Mouse (Mus musculus) limb, embryonic 12.5 days (tissue): ENCODE results near the gene Foxred2. TPM values are rescaled to one million over a fixed set of nuclear protein-coding genes. Genes with fewer than 3 reads are reported as not detected.

Source experiments
- ATAC-seq: fragments of 200-750 bp; cut with Nextera tagmentation; 2 replicates; pipeline ENCODE4 v1.8.0; 2017; ENCODE audit warnings: low read depth, moderate TSS enrichment; ENCODE audit not compliant: insufficient number of reproducible peaks, insufficient read depth, low FRiP score, low TSS enrichment
- H3K27ac ChIP-seq: fragments of 300-500 bp; sonication (generic); 2 replicates; pipeline ENCODE4 v1.5.1; 2016; ENCODE audit warnings: mild to moderate bottlenecking, moderate library complexity
- H3K27me3 ChIP-seq: fragments of 300-500 bp; sonication (generic); 2 replicates; pipeline ENCODE4 v1.6.1; 2016; ENCODE audit warnings: mild to moderate bottlenecking, moderate library complexity
- H3K36me3 ChIP-seq: fragments of 300-500 bp; sonication (generic); 2 replicates; pipeline ENCODE4 v1.6.1; 2016; ENCODE audit warnings: mild to moderate bottlenecking, moderate library complexity
- H3K4me1 ChIP-seq: fragments of 300-500 bp; sonication (generic); replicated peaks from 2 replicates; pipeline ENCODE4 v1.6.1; 2016
- H3K4me2 ChIP-seq: fragments of 300-500 bp; sonication (generic); 2 replicates; pipeline ENCODE4 v1.6.1; 2016; ENCODE audit warnings: mild to moderate bottlenecking, moderate library complexity
- H3K4me3 ChIP-seq: fragments of 300-500 bp; sonication (generic); replicated peaks from 2 replicates; pipeline ENCODE4 v1.5.1; 2016; ENCODE audit warnings: mild to moderate bottlenecking
- H3K9ac ChIP-seq: fragments of 300-500 bp; sonication (generic); replicated peaks from 2 replicates; pipeline ENCODE4 v1.6.1; 2016; ENCODE audit warnings: mild to moderate bottlenecking, moderate library complexity
- H3K9me3 ChIP-seq: fragments of 300-500 bp; sonication (generic); 2 replicates; pipeline ENCODE4 v1.6.1; 2016; ENCODE audit warnings: mild to moderate bottlenecking, moderate library complexity
- WGBS: fragments of 180-500 bp; shearing (Covaris S2); methylation state at CpG from one replicate; pipeline ENCODE4 v1.1.7; 2016; 5-methylcytosine and 5-hydroxymethylcytosine counted together
- polyA plus RNA-seq: library from polyadenylated mRNA; unstranded; fragments of >200 nt; fragmentation: Nextera tagmentation; extraction: Ambion mirVana; gene quantifications from 2 replicates; pipeline ENCODE4 v1.2.1, GENCODE M21; 2016

Gene Foxred2
- polyA plus RNA-seq, 1 experiment from 2014 or later, result 6.4 TPM

- Histone ChIP-seq H3K36me3 (no peaks in the 10 kb centered on the region), H3K9me3 (no peaks in the 10 kb centered on the region), H3K27ac (peak overlapping the region; percentile 45; the same call in 1 of the 2 replicates), H3K4me1 (peaks cover 49% of the 10 kb centered on the region), H3K4me3 (no peak overlapping the region), H3K9ac (no peak overlapping the region), H3K4me2 (no peak overlapping the region), H3K27me3 (peaks cover 4% of the 10 kb centered on the region)
- no peak for ATAC-seq
- 40% methylated on average over 5 of the region's 5 CpGs for WGBS
Observed at GRCm38 (mm10) chr15:77903176-77903575, 53.3 kb downstream of the Foxred2 start.

- 79% methylated on average over 13 of the region's 14 CpGs for WGBS
- H3K9me3 ChIP-seq, result no peaks in the 10 kb centered on the region
- no peak overlapping the region for H3K27ac ChIP-seq
Observed at GRCm38 (mm10) chr15:77894926-77895325, 61.6 kb downstream of the Foxred2 start.

GRCm38 (mm10) chr15:77893292-77893691 lies 63.2 kb downstream of the Foxred2 start:
- Histone ChIP-seq H3K4me3 (no peak overlapping the region), H3K9ac (no peak overlapping the region), H3K4me1 (0 out of 2 replicates have a peak, but pooled peaks cover 2% of the 10 kb centered on the region), H3K9me3 (no peaks in the 10 kb centered on the region), H3K27me3 (no peaks in the 10 kb centered on the region), H3K4me2 (no peak overlapping the region), H3K36me3 (no peaks in the 10 kb centered on the region), H3K27ac (no peak overlapping the region)
- WGBS, result 69% methylated on average over 10 of the region's 10 CpGs
- ATAC-seq, result no peak

More at GRCm38 (mm10) chr15:77894926-77895325, 61.6 kb downstream of the Foxred2 start:
- no peak overlapping the region for H3K9ac ChIP-seq
- 0 out of 2 replicates have a peak, but pooled peaks cover 2% of the 10 kb centered on the region for H3K4me1 ChIP-seq
- H3K27me3 ChIP-seq, result no peaks in the 10 kb centered on the region
- no peak for ATAC-seq
- no peak overlapping the region for H3K4me2 ChIP-seq
- no peaks in the 10 kb centered on the region for H3K36me3 ChIP-seq
- no peak overlapping the region for H3K4me3 ChIP-seq

- Histone ChIP-seq H3K4me2 (no peak overlapping the region), H3K27me3 (no peaks in the 10 kb centered on the region), H3K36me3 (no peaks in the 10 kb centered on the region), H3K27ac (no peak overlapping the region), H3K9ac (no peak overlapping the region), H3K4me3 (no peak overlapping the region), H3K4me1 (0 out of 2 replicates have a peak, but pooled peaks cover 2% of the 10 kb centered on the region), H3K9me3 (no peaks in the 10 kb centered on the region)
- 83% methylated on average over 10 of the region's 10 CpGs for WGBS
- ATAC-seq, result no peak
Observed at GRCm38 (mm10) chr15:77892420-77892819, 64.1 kb downstream of the Foxred2 start.

DNA sequence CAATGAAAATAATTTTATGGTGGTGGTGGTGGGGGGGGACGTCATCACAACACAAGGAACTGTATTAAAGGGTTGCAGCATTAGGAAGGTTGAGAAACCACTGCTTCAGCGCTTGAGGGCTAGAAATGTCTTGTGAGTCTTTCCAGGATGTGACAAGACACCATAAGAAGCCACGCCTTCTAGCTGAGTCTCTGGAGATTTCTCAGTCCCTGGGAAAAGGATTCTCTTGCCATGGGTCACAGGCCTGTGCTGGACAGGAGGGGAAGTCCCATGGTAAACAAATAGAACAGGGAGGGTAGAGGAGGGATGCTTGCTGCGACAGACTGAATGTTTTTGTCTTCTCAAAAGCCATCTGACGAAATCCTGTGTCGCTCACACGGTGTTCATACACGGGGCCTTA lies 64.8 kb downstream of the Foxred2 start:
- no peaks in the 10 kb centered on the region for H3K9me3 ChIP-seq
- no peak overlapping the region for H3K9ac ChIP-seq
- no peaks in the 10 kb centered on the region for H3K27me3 ChIP-seq
- H3K4me2 ChIP-seq, result no peak overlapping the region
- 82% methylated on average over 8 of the region's 8 CpGs for WGBS
- no peaks in the 10 kb centered on the region for H3K36me3 ChIP-seq
- no peak overlapping the region for H3K27ac ChIP-seq
- 0 out of 2 replicates have a peak, but pooled peaks cover 2% of the 10 kb centered on the region for H3K4me1 ChIP-seq
- ATAC-seq, result no peak
- no peak overlapping the region for H3K4me3 ChIP-seq

Other genes with a start within 250 kb of the Foxred2 start
- gene Apol9b, start 227.7 kb downstream of the Foxred2 start, polyA plus RNA-seq, result not detected in 2 replicates
- 0.15 and 0.23 TPM in 2 replicates for gene Apol8, start 199.7 kb downstream of the Foxred2 start, polyA plus RNA-seq
- gene Myh9, start 114.5 kb downstream of the Foxred2 start, polyA plus RNA-seq, result 40.0 and 43.1 TPM in 2 replicates
- gene Txn2, start 27.7 kb downstream of the Foxred2 start, polyA plus RNA-seq, result 215 and 217 TPM in 2 replicates
- gene Eif3d, start 14.1 kb upstream of the Foxred2 start, polyA plus RNA-seq, result 222 and 224 TPM in 2 replicates
- gene Cacng2, start 163.3 kb upstream of the Foxred2 start, polyA plus RNA-seq, result not detected in 2 replicates
- 93.9 and 98.1 TPM in 2 replicates for gene Ift27, start 217.4 kb upstream of the Foxred2 start, polyA plus RNA-seq
- not detected in 2 replicates for gene Pvalb, start 249.7 kb upstream of the Foxred2 start, polyA plus RNA-seq